Mouse (Mus musculus) gastrocnemius, postnatal 14 days (tissue): ENCODE data around the gene Pakap. TPM values are rescaled to one million over a fixed set of nuclear protein-coding genes. Genes with fewer than 3 reads are reported as not detected.

Experiments used
- DNase-seq: peaks from one replicate; pipeline ENCODE4 v3.0.0; 2021; ENCODE audit warnings: mixed read lengths
- intact Hi-C: fragments of 180-260 bp; cut with DNase I; formaldehyde crosslinking; loops from one replicate; pipeline ENCODE4 v1.15.1; 2025; ENCODE audit warnings: low total_unique reads
- total RNA-seq, 2 experiments: library from RNA; stranded (reverse); gene quantifications; 2 replicates each; pipeline ENCODE4 v1.2.3; 2021

Gene Pakap
- total RNA-seq, 2 experiments from 2014 or later: 8.8 to 10.9 TPM

DNA sequence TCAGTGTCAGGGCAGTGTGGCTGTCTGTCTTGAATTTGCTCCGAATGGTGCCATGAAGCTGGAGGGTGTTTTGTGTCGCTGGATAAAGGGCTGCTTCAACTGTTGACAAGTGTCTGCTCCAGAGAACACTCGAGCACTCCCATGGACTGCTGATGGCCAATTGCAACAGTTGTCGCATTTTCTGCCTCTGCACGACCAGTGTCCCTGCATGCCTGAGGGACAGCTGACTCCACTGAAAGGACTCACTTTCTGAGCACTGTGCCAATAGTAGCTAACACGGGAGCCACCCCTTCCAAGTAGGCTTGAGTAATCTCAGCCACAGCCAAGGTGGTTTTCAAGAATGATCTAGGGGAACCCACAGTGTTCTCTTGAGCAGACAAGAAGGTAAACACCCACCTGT, 1.7 kb downstream of the Pakap start:
- intact Hi-C loops: no loop called here
- DNase-seq: peak; percentile 15

DNA sequence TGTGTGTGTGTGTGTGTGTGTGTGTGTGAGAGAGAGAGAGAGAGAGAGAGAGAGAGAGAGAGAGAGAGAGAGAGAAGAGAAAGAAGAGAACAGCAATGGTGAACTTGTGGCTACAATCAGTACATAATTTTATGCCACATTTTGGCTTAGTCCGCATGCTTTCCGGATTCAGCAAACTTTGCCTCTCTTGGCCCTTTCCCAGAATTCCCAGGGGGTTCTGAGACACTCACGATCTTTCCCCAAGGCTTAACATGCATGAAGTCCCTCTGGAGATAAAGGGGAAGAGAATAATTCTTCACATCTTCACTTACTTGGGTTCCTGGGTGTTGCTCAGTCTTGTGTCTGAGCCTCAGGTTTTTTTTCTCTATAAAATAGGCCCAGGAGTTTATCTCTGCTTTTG, 2.2 kb downstream of the Pakap start:
- intact Hi-C loops: no loop called here

DNA sequence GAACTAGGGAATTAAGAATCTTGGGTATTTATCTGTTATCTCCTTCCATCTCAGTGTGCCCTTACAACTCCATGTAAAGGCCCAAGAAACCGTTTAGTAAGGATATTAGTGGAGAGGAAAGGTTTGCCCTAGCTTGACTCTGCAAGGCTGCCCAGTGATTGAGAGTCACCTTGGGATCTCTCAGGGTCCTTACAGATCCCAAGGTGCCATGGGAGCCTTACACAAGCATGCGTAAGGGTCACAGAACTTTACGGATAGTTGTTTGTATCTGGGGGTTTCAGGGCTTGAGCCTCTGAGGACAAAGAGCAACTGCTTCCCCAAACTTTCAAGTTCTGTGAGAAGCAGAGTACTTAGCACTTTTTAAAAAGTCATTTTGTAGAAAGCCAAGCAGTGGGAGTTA, 6.2 kb downstream of the Pakap start:
- intact Hi-C loops: no loop called here
- no peak for DNase-seq

More for the DNA sequence above, 2.2 kb downstream of the Pakap start:
- DNase-seq: no peak

DNA sequence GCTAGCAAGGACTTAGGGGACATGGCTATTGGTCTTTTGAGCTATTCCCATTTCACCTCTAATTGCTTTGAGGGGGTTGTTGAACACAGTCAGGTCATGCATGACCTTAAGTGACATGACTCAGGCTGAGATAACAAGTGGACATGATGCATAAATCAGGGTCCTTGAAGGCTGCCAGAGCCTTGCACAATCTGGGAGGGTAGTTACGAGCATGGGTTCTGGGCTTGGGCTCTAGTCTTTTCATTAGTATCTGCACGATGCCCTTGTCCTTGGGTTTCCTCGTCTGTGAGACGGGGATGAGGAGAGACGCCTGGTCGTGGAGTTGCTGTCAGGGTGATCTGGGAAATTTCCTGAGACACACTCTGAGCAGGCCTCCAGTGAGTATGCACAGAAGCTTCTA, 6.7 kb downstream of the Pakap start:
- no peak for DNase-seq
- intact Hi-C loops: no loop called here

DNA sequence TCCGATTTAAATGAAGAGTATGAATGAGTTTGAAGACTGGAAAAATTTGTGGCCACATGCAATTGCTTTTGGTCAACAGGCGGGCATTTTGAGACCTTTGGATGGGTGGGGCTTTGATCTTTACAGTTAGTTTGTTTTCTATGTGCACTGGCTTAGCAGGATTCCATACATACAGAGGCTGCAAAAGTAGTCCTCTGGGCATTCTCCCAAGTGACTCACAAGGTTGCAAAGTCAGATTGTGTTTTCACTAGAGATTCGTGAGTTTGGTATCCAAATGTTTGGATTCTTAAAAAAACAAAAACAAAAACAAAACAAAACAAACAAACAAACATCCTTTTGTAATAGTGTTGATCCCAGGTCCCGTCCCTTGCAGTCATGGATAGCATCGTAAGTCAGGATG, 7.7 kb downstream of the Pakap start:
- DNase-seq: no peak
- intact Hi-C loops: no loop called here

DNA sequence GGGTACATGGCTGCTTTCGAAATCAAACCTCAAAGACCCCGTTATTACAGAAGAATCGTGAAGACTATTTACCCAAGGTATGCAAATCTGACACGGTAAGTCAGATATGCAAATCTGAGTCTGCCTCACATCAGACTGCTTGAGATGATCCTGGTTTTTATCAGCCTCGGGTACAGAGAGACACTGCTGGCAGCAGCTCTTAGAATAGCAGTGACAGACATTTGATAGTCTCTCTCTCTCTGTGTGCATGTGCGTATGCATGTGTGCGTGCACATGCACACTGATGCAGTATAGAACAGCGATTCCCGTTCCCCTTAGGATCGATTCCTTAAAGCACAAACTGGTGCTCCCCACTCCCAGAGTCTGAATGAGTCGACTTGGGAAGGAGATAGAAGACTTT, 8.1 kb downstream of the Pakap start:
- DNase-seq: no peak
- intact Hi-C loops: no loop called here

DNA sequence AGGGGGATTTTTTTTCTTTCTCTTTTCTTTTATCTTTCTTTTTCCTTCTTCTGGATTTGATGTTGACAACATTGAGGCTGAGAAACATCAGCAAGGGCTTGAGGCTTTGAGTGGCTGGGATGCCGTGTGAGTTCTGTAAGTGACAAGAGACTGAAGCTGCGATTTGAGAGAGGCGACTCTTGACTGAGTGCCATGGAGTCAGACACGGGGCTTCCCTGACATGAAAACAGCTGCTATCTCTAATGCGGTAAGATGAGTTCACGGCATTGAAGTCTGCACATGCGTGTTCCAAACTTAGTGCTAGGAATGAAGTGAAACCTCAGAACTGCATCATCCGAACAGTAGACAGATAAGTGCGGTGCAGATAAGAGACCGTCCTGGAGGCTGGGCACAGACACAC, 11.7 kb downstream of the Pakap start:
- DNase-seq: no peak
- intact Hi-C loops: no loop called here

DNA sequence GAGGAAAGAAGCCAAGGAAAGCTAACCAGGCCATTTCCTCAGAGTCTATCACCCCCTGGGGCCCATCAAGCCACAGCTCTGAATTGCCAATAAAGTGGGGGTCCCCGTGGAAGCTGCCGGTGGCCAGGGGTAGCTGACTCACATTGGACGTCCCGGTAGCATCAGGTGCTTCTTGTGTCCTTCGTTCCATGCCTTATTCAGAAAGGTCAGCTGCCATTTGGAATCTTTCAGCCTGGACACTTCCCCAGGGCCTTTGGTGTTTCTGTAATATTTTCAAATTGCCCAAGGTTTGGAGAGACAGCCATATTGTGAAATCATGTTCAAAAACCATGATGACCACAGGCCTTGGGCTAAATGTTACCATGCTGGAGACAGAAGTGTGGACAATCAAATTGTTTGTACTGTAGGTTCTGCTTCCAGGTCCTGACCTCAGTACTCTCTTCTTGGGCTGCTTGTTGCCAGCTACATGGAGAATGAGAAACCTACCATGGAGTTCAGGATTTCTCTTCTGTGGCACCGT, 17.4 kb downstream of the Pakap start:
- intact Hi-C loops: no loop called here

DNA sequence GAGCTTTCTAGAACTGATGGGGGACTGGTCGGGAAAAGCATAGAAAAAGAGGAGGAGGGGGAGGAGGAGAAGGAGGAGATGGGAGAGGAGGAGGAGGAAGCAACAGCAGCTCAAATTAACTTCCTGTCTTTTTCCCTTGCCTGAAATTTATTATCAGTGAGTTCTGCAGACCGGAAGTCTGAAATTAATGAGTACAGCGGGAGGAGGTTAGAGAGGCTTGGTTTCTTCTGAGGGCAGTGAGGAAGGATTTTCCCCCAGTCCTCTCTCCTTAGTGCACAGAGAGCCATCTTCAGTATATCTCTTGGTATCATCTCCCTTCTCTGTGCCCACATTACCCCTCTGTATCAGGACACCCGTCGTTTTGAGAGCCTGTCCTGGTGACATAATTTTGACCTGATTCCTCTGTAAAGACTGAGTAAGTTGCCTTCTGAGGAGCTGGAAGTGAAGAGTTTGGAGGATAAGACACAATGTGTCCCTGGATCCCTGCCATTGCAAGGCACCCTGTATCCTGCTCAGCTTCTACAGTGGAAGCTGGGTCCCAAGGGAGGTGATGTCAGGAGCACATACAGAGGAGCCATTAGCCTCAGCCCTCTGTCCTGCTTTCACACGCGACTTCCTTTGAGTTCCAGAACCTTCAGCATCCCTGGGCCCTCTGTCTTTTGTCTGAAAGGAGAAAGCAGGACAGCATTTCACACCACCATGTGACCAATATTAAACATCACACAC, 19.1 kb downstream of the Pakap start:
- intact Hi-C loops: no loop called here
- DNase-seq: no peak

More for the DNA sequence above, 17.4 kb downstream of the Pakap start:
- no peak for DNase-seq

DNA sequence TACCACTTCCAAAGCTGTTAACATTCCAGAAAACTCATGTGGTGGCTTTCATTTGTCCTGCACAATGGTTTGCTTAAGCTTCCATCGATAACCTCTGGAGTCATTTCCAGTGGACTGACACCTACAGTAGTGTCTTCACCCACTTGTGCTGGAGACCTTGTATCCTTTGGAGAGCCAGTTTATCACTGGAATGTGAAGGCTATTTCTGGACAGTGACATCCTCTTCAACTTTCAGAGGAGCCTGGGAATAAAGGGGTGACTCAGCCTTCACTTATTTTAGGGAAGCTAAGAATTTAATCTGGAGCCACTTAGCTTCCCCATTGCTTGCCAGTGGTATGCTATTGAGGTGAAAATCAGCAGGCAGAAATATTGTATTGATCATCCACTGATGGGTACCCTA, 20.4 kb downstream of the Pakap start:
- no peak for DNase-seq
- intact Hi-C loops: no loop called here

DNA sequence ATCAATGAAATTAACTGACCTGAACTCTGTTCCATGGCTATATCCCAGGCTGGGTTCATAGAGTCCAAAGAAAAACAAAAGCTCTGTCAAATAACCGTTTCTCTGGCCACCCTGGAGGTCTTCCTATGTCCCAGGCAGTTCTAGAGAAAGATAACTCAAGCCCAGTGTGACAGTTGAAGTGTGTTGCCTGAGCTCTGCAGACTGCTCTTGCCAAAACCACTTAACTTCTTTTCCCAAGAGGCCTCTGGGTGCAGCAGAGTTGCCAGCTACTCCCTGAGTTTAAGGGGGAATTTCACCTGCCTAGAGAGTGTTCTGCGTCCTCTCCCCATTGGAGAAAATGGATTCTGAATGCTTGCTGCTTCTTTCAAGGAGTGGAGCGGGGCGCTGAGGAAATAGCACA, 24.8 kb downstream of the Pakap start:
- intact Hi-C loops: no loop called here
- DNase-seq: no peak

DNA sequence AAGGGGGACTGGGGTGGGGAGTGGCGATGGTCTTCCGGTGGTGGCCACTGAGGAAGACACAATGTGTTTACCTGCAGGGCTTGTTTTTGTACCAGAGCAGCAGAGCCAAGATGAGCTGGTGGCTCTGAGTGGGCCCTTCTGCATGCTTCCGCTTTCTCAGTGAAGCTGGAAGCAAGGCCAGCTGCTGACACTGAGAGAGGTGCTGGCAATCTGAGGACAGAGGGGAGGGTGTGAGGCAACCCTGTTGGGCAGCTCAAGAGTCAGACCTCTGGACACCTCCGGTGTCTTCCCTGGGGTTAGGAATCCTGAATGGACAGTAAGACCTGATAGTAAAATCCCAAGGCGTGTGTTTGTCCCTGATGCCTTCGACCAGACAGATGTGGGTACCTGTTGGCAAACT, 32.0 kb downstream of the Pakap start:
- intact Hi-C loops: loop anchor here (5.0 kb wide), 1 partner anchor 143 kb away; no protein-coding TSS in a partner anchor
- DNase-seq: no peak

DNA sequence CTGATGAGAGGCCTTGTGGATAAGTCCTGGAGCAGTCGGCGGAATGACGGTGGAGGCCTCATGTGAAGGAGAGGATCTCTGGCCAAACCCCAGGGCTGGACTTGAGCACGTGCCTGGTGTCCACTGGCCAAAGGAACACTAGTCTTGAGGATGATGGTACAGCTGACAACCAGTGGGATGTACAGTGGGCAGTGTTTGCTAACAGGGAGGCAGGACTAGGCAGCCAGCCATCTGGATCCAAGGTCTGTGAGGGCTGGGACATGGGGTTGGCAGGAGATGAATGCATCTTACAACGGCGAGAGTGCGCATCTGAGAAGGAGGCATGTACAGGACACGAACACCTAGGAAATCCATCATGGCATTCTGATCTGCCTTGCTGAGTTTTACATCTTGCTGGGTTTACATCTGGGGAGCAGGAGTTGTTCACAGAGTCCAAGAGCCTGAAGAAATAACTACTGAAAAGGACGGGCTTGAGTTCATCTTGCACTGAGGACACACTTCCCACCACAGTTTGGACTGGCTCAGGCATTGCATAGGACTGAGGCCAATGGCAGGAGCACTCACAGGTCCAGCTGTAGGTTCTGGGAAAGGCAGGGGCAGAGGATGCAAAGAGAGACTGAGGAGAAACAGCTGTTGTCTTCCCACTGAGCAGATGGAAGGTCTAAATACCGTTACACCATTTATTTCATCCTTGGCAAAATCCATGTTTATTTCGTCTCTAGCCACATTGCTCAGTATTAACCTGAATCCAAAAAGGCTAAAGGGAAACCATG, 32.9 kb downstream of the Pakap start:
- no peak for DNase-seq
- intact Hi-C loops: loop anchor here (5.0 kb wide), 1 partner anchor 144 kb away; no protein-coding TSS in a partner anchor

DNA sequence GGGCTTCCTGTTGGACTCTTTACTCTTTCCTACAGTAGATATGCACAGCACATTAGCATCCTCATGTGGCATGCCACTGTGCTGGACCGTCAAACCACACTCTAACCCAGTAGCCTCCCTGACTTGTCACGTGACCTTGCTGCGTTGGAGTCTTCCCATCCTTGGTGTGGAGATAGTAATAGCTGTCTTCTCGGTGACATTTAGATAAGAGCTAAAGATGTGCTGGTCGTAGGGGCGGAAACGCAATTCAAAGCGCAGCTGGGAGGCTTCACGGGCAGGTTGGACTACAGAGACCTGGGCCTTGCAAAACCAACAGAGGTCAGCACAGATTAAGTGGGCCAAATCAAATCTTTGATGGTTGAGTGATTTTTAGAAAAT, 33.5 kb downstream of the Pakap start:
- no peak for DNase-seq
- intact Hi-C loops: loop anchor here (5.0 kb wide), 1 partner anchor 144 kb away; no protein-coding TSS in a partner anchor

DNA sequence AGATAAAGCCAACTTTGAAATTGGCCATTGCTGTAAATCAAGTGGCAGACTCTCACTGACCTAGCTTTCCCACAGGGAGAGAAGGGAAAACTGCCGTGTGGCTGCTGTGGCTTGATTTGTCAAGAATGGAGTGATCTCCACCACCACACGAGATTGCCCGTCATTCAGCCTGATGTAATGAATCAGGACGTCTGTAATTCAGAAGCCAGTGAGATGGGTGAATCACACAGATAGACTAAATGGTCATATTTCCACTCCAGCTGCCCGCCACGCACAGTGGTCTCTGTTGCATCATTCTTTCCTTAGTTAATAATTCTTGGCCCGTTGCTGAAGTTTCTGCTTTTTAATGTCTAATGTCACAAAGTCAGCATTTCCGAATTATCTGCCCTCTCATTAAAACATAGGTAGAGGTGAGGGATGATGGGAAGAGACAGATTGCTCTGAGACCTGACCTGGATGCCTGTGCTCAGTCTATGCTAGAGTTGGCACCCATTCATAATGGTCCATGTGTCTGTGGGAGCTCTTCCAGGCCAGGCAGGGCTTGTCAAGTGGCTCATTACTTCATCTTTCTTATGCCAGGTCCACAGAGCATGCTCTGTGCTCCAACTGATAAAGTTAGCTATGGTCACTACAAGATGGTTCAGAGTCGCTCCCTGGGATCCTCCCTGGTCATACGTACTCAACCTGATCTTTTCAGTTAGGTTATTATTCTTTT, 34.1 kb downstream of the Pakap start:
- DNase-seq: no peak

DNA sequence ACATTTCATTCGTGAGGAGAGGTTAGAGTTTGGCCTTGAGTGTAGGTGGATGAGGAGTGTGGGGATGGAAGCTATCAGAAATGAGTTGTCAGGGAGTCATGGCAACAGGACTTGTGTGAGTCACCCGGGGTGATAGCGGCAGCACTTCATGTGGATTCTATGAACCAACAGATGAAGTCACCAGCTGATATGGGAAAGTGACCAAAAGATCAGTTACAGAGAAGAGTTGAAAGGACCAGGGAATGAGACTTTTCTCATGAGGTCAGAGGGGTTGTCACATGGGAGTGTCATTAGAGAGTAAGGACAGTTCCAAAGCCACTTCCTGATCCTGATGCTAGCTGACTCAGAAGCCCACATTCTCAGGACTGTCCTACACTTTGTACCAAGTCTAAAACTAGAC, 38.3 kb downstream of the Pakap start:
- no peak for DNase-seq
- intact Hi-C loops: loop anchor here (5.0 kb wide), 1 partner anchor 234 kb away; no protein-coding TSS in a partner anchor

More for the DNA sequence above, 34.1 kb downstream of the Pakap start:
- intact Hi-C loops: loop anchor here (5.0 kb wide), 1 partner anchor 145 kb away; no protein-coding TSS in a partner anchor

DNA sequence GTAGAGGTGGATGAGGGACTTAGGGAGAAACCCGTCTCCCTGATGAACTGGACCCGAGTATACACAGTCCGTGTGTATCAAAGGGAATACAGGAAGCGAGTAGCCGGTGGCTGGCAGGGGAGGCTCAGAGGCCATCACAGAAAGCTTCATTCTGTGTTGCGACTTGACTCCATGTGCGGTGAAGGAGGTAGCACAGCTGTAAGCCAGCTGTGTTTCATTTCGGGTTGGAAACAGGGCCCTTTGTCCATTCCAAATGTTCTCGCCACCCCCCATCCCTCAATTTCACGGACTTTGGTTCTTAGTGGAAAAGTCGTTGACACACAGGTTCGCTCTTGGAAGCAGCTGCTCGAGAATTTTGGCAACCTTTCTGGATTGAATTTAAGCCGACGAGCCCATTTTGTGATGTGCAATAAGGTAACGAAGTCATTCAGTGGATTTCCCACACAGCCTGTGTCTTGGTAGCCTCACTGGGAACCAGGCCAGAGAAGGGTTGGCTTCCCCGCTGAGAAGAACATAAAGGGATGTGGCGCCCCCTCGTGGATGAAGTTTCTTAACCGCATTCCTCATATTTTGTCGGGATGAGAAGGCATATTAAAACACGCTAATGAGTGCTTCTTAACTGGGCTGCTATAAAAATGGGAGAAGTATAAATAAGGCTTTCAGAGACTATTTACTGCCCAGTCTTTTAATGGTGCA, 39.4 kb downstream of the Pakap start:
- intact Hi-C loops: loop anchor here (5.0 kb wide), 1 partner anchor 235 kb away; no protein-coding TSS in a partner anchor
- DNase-seq: peak; percentile 92

DNA sequence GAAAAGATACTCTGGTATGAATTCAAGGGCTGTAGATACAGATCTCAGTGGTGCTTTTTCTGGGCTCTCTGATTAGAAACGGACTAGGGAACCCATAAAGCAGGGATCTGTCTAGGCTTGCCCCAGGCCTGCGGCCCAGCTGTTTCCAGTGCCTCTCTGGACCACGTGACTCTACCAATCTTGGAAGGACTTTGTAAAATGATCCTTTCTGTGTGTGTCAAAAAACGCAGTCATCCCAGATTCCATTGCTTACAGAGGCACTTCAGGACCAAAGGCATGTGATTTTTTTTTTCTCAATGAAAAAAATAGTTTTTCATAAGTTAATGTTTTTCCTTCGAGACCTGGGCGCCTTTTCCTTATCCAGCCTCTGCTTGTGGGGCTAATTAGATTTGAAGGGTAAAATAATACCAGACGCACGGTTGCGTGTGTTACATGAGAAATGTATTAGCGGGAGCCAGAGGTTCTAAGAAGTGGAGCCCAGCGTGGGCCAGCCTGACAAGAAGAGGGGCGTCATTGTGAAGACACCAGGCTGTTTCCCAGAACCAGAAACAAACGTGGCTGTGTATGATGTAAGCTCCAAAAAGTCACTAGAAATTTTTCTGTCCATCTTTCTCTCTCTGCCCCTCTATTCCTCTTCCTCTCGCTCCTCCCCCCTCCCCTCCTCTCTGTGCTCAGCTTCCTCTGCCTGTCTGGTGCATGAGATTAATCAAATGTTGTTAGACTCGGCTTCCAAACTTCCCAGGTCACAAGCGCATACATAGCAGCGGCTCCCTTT, 43.5 kb downstream of the Pakap start:
- DNase-seq: no peak
- intact Hi-C loops: no loop called here

DNA sequence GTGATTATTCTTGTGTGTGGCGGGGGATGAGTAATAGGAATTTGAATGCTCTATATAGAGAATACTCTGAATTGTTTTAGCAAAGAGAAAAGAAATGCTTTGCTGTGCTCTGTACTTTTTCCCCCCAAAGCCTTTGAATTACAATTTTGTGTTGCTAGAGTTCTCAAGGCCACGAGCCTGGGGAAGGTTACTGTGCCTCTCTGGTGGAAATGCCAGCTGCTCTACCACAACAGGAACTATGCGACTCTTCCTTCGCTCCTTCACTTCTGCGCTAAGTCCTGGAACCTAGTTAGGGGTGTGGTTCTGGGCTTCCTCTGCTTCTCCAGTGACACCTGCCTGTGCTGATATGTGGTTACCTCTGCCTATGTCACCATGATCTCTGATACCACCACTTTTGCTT, 44.7 kb downstream of the Pakap start:
- intact Hi-C loops: no loop called here

More for the DNA sequence above, 44.7 kb downstream of the Pakap start:
- no peak for DNase-seq
